In the genomic region with DNA sequence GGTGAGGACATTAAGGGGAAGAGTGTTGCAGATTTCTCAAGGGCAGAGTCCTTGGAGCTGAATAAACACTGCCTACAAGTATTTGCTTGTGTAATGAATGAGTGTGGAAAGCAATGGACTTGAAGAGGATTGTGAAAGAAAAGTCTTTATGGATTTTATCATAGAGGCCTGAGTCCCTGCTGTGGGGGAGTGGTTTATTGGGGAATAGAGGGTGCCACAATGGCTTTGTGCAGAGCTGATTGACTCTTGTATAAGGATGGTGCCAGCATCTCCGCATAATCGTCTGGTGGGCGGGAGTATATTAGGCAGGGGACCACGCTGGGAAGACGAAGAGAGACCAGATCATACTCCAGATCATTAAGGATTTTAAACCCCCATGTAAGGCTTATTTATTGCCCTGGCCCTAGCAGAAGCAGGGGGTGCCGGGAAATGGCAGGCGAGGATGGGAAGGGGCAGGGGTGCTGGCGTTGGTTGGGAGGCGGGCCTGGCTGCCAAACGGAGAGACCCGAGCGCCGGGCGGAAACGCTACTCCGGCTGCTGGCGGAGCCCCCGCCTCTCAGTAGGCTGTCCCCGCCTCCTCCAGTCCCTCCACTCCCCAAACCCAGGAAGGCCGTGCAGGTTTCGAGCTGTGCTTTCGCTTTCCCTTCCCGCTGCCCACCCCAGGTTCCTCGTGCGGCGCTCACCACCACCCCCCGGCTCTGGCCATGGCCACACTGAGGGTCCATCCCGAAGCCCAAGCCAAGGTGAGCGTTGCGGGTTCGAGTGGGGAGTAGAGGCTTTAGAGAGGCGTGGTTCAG, we compare ENCODE assay signal across 8 mouse cellular contexts. TPM values are rescaled to one million over a fixed set of nuclear protein-coding genes. Genes with fewer than 3 reads are reported as not detected.
DNase-seq lines count a peak whose midpoint lies in the region; ATAC-seq and TF ChIP-seq lines count a peak whose summit lies in the region.

A gene (plus strand): TSS at position 253 of the 797 bp plus-strand sequence.

- TF ChIP-seq EP300 in ES-Bruce4 (IDR thresholded peaks at IDR 0.05; ENCODE audit: insufficient read depth, low read depth, low read length), result no peak

- peak; percentile 96 for ATAC-seq in forebrain, embryonic 16.5 days
- peak; percentile 93 for ATAC-seq in lung, embryonic 15.5 days (ENCODE audit: borderline replicate concordance, extremely low read depth, low FRiP score, low TSS enrichment)

- peaks cover 9% of the 10 kb centered on the region for H3K36me3 ChIP-seq in ES-Bruce4 (ENCODE audit: control insufficient read depth, insufficient read depth, low read length, poor library complexity, severe bottlenecking)
- no peaks in the 10 kb centered on the region for H3K36me3 ChIP-seq in forebrain, embryonic 16.5 days (ENCODE audit: control insufficient read depth, insufficient read depth)
- H3K36me3 ChIP-seq in lung, embryonic 15.5 days, result peaks cover 16% of the 10 kb centered on the region

- peak; percentile 58 for TF ChIP-seq POLR2A in ES-Bruce4 (IDR thresholded peaks at IDR 0.05; ENCODE audit: insufficient read depth, low read length)

- DNase-seq in cerebellum, adult 11-12 months, result peak; percentile 71
- DNase-seq in heart, postnatal 25 days (ENCODE audit: low spot score), result peak; percentile 71
- DNase-seq in layer of hippocampus, adult 2 months (ENCODE audit: low spot score in 2 of 2), result peak; percentile 63 to 66
- peak; percentile 81 for DNase-seq in ovary, adult 18-20 months (ENCODE audit: low spot score)
- DNase-seq in thymus, postnatal 0 days (ENCODE audit: low spot score), result peak; percentile 89

- H3K4me2 ChIP-seq in forebrain, embryonic 16.5 days (ENCODE audit: low read length), result peak within 1 kb of the TSS; percentile 90
- H3K4me2 ChIP-seq in lung, embryonic 15.5 days, result peak within 1 kb of the TSS; percentile 85

- H3K4me1 ChIP-seq in ES-Bruce4 (ENCODE audit: control insufficient read depth, insufficient read depth, low read length), result peaks cover 11% of the 10 kb centered on the region
- H3K4me1 ChIP-seq in forebrain, embryonic 16.5 days (replicated peaks; ENCODE audit: control insufficient read depth, insufficient read depth, low read length), result peaks cover 15% of the 10 kb centered on the region
- H3K4me1 ChIP-seq in lung, embryonic 15.5 days, result peaks cover 30% of the 10 kb centered on the region

- 0% methylated on average over 29 of the region's 32 CpGs for WGBS in forebrain, embryonic 16.5 days
- under 1% methylated on average over 32 of the region's 32 CpGs for WGBS in lung, embryonic 15.5 days

- no peaks in the 10 kb centered on the region for H3K9me3 ChIP-seq in ES-Bruce4 (replicated peaks; ENCODE audit: control insufficient read depth, insufficient read depth, low read length, poor library complexity, severe bottlenecking)
- H3K9me3 ChIP-seq in forebrain, embryonic 16.5 days (ENCODE audit: control insufficient read depth, low read length), result no peaks in the 10 kb centered on the region
- no peaks in the 10 kb centered on the region for H3K9me3 ChIP-seq in lung, embryonic 15.5 days

- intact Hi-C loops in heart, postnatal 25 days (cut with DNase I), result no loop called here

- no peaks in the 10 kb centered on the region for H3K27me3 ChIP-seq in ES-Bruce4 (ENCODE audit: control insufficient read depth, insufficient read depth, low read length, poor library complexity, severe bottlenecking)
- no peaks in the 10 kb centered on the region for H3K27me3 ChIP-seq in forebrain, embryonic 16.5 days (replicated peaks; ENCODE audit: control insufficient read depth, insufficient read depth, low read length)
- H3K27me3 ChIP-seq in lung, embryonic 15.5 days, result no peaks in the 10 kb centered on the region

- no peak for TF ChIP-seq CTCF in ES-Bruce4 (IDR thresholded peaks at IDR 0.05; ENCODE audit: low read depth, low read length)
- no peak for TF ChIP-seq CTCF in layer of hippocampus, adult 2 months (conservative IDR thresholded peaks at IDR 0.05)

- H3K27ac ChIP-seq in ES-Bruce4 (ENCODE audit: insufficient read depth, low read length), result 0 out of 2 replicates have a peak within 1 kb of the TSS, but pooled peaks have one; percentile 2
- H3K27ac ChIP-seq in forebrain, embryonic 16.5 days (ENCODE audit: low read length), result peak within 1 kb of the TSS; percentile 94
- H3K27ac ChIP-seq in layer of hippocampus, adult 2 months, result peak within 1 kb of the TSS; percentile 87
- peak within 1 kb of the TSS; percentile 90 for H3K27ac ChIP-seq in lung, embryonic 15.5 days

- peak within 1 kb of the TSS; percentile 68 for H3K9ac ChIP-seq in ES-Bruce4 (ENCODE audit: low read depth, poor library complexity, severe bottlenecking)
- peak within 1 kb of the TSS; percentile 93 for H3K9ac ChIP-seq in forebrain, embryonic 16.5 days (replicated peaks; ENCODE audit: low read depth, low read length)
- peak within 1 kb of the TSS; percentile 74 for H3K9ac ChIP-seq in lung, embryonic 15.5 days

- H3K4me3 ChIP-seq in ES-Bruce4 (ENCODE audit: low read depth, low read length), result peak within 1 kb of the TSS; percentile 82
- peak within 1 kb of the TSS; percentile 84 for H3K4me3 ChIP-seq in forebrain, embryonic 16.5 days (replicated peaks; ENCODE audit: low read length)
- H3K4me3 ChIP-seq in layer of hippocampus, adult 2 months, result peak within 1 kb of the TSS; percentile 66
- peak within 1 kb of the TSS; percentile 79 for H3K4me3 ChIP-seq in lung, embryonic 15.5 days

RNA-seq across cellular contexts. Expression of the gene that starts here (rescaled TPM):
- polyA plus RNA-seq in ES-Bruce4 (2011; ENCODE audit: insufficient read depth, insufficient read length, low read depth, missing spikeins), result 188 and 199 TPM in 2 replicates
- polyA plus RNA-seq in forebrain, embryonic 16.5 days (2015; fragmentation: Nextera tagmentation; extraction: Ambion mirVana), result 185 and 197 TPM in 2 replicates
- total RNA-seq in heart, postnatal 25 days (2021), result 100 to 1,000 TPM; 249 to 283 TPM
- total RNA-seq in layer of hippocampus, adult 2 months (2021), result 10 to 100 TPM; 55.5 to 61.2 TPM
- 168 and 171 TPM in 2 replicates for polyA plus RNA-seq in lung, embryonic 15.5 days (2015; fragmentation: Nextera tagmentation; extraction: Ambion mirVana)
- 281 and 294 TPM in 2 replicates for polyA plus RNA-seq in thymus, postnatal 0 days (2015; fragmentation: Nextera tagmentation; extraction: Ambion mirVana)

Comparison
In these comparisons a context has a peak if more than half of its experiments do, and no peak if none do; other contexts are left out.
1. Peak in every context shown above with its lines: DNase-seq, ATAC-seq, H3K4me3 ChIP-seq and H3K27ac ChIP-seq.
2. RNA of the gene that starts here (total RNA-seq): 249 to 283 TPM in heart, postnatal 25 days; 55.5 to 61.2 TPM in layer of hippocampus, adult 2 months; every median in the first group is over 4 times any median in the second.
3. H3K27ac ChIP-seq: peak in every context shown above with its lines; median percentile 94 in forebrain, embryonic 16.5 days; 90 in lung, embryonic 15.5 days; 87 in layer of hippocampus, adult 2 months; 2 in ES-Bruce4.